Mouse (Mus musculus) myocyte (in vitro differentiated cells): Measurements from ENCODE around the gene Gm4792.

ENCODE experiments used
- CEBPB ChIP-seq: IDR thresholded peaks from 2 replicates; pipeline ENCODE4 v1.6.1; 2011; ENCODE audit warnings: mild to moderate bottlenecking, moderate library complexity; ENCODE audit not compliant: poor library complexity, insufficient read depth, severe bottlenecking
- E2F4 ChIP-seq: IDR thresholded peaks from one replicate; pipeline ENCODE4 v1.6.1; 2011; ENCODE audit warnings: mild to moderate bottlenecking, control low read depth, moderate library complexity; ENCODE audit not compliant: insufficient read depth
- MAX ChIP-seq: IDR thresholded peaks from one replicate; pipeline ENCODE4 v1.6.1; 2011; ENCODE audit warnings: low read depth, mild to moderate bottlenecking, control low read depth
- MYOD1 ChIP-seq, 3 experiments: IDR thresholded peaks; one replicate each; pipeline ENCODE4 v1.6.1; 2011; ENCODE audit warnings: control low read depth in 2 of 3, low read depth in 2 of 3, mild to moderate bottlenecking in 2 of 3, moderate library complexity in 1 of 3; ENCODE audit not compliant: insufficient read length in 2 of 3, control insufficient read depth in 1 of 3
- MYOG ChIP-seq, 3 experiments: IDR thresholded peaks; one replicate each; pipeline ENCODE4 v1.6.1; 2011; ENCODE audit warnings: control low read depth in 2 of 3, low read depth in 2 of 3, mild to moderate bottlenecking in 2 of 3; ENCODE audit not compliant: insufficient read length in 2 of 3, control insufficient read depth in 1 of 3, insufficient read depth in 1 of 3
- POLR2A ChIP-seq: IDR thresholded peaks from one replicate; pipeline ENCODE4 v1.6.1; 2011; ENCODE audit warnings: low read depth, mild to moderate bottlenecking, control low read depth, moderate library complexity; ENCODE audit not compliant: insufficient read length
- POLR2AphosphoS2 ChIP-seq: IDR thresholded peaks from one replicate; pipeline ENCODE4 v1.6.1; 2011; ENCODE audit warnings: low read depth, control low read depth; ENCODE audit not compliant: insufficient read length
- REST ChIP-seq: IDR thresholded peaks from one replicate; pipeline ENCODE4 v1.6.1; 2011; ENCODE audit warnings: mild to moderate bottlenecking, control low read depth, moderate library complexity; ENCODE audit not compliant: insufficient read depth, insufficient read length
- TCF12 ChIP-seq: IDR thresholded peaks from one replicate; pipeline ENCODE4 v1.6.1; 2011; ENCODE audit warnings: mild to moderate bottlenecking, control low read depth; ENCODE audit not compliant: poor library complexity, insufficient read depth, severe bottlenecking
- TCF3 ChIP-seq: IDR thresholded peaks from one replicate; pipeline ENCODE4 v1.6.1; 2011; ENCODE audit warnings: low read depth, control low read depth; ENCODE audit not compliant: insufficient read length
- USF1 ChIP-seq: IDR thresholded peaks from one replicate; pipeline ENCODE4 v1.6.1; 2011; ENCODE audit warnings: low read depth, mild to moderate bottlenecking, control low read depth, moderate library complexity

- TF ChIP-seq POLR2A (no peak), MYOD1 (IDR thresholded peaks at IDR 0.05; ENCODE audit: control insufficient read depth in 1 of 3, insufficient read length in 2 of 3, low read depth in 2 of 3) (no peak), MAX (no peak), POLR2AphosphoS2 (no peak), E2F4 (no peak), USF1 (no peak), TCF12 (no peak), MYOG (IDR thresholded peaks at IDR 0.05; ENCODE audit: control insufficient read depth in 1 of 3, insufficient read depth in 1 of 3, insufficient read length in 2 of 3, low read depth in 2 of 3) (no peak), CEBPB (no peak), TCF3 (no peak), REST (no peak)
Measured at GRCm38 (mm10) chr10:94276511-94276910, 22.0 kb downstream of the Gm4792 start.
